Mouse (Mus musculus): ENCODE data around the gene St3gal3. TPM values are rescaled to one million over a fixed set of nuclear protein-coding genes. Genes with fewer than 3 reads are reported as not detected.

St3gal3 gene
- polyA plus RNA-seq, 1 experiment from 2014 or later: 12.5 TPM

DNA sequence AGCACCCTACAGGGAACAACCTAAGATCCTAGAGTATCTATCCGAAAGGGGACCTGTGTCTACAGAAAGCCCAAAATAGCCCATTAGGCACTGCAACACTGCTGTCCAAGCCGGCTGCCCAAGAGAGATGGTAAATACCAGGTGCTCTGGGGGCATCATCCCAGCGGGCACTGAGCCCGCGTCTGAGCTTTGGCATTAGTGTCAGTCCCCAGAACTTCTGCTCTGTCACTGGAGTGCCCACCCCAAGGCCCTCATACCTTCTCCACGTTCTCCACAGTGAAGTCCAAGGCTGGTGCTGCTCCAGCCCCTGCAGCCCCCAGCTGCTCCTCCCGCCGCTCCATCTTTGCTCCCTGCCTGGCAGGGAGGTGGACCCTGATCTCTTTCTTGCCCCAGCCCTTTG lies 220.7 kb downstream of the St3gal3 start:
- H3K4me2 ChIP-seq (replicated peaks): peak overlapping the region; percentile 100
- ATAC-seq: peak; percentile 9; the same call in 1 of the 2 replicates
- H3K27ac ChIP-seq: no peak overlapping the region
- no peaks in the 10 kb centered on the region for H3K9me3 ChIP-seq
- peak overlapping the region; percentile 93 for H3K4me3 ChIP-seq (replicated peaks)
- WGBS: 16% methylated on average over 8 of the region's 8 CpGs
- H3K4me1 ChIP-seq (replicated peaks): peaks cover 61% of the 10 kb centered on the region
- H3K27me3 ChIP-seq: no peaks in the 10 kb centered on the region
- peaks cover 21% of the 10 kb centered on the region for H3K36me3 ChIP-seq
- peak overlapping the region; percentile 92 for H3K9ac ChIP-seq (replicated peaks)

DNA sequence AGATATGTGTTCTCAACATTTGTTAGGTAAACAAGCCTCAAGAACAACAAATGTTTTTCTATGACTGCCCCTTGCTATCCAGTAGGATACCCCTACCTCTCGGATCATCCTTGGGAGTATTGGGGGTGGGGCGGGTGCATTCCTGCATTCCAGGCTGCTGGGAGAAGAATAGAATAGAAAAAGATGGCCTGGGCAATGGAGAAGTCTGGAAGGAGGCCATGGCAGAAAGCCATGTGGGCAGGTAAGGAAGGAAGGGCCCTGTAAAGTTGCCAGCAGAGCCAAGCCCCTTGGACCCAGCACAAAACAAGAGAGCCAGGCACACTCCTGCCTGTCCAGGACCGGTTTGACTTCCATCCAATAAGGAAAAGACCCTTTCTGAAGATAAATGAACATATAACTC lies 221.3 kb downstream of the St3gal3 start:
- Histone ChIP-seq H3K27me3 (no peaks in the 10 kb centered on the region), H3K36me3 (peaks cover 21% of the 10 kb centered on the region), H3K9ac (replicated peaks) (peak overlapping the region; percentile 92), H3K27ac (no peak overlapping the region), H3K4me1 (replicated peaks) (peaks cover 67% of the 10 kb centered on the region), H3K4me3 (replicated peaks) (peak overlapping the region; percentile 93), H3K9me3 (no peaks in the 10 kb centered on the region), H3K4me2 (replicated peaks) (peak overlapping the region; percentile 100)
- no peak for ATAC-seq
- 39% methylated on average over 3 of the region's 3 CpGs for WGBS

DNA sequence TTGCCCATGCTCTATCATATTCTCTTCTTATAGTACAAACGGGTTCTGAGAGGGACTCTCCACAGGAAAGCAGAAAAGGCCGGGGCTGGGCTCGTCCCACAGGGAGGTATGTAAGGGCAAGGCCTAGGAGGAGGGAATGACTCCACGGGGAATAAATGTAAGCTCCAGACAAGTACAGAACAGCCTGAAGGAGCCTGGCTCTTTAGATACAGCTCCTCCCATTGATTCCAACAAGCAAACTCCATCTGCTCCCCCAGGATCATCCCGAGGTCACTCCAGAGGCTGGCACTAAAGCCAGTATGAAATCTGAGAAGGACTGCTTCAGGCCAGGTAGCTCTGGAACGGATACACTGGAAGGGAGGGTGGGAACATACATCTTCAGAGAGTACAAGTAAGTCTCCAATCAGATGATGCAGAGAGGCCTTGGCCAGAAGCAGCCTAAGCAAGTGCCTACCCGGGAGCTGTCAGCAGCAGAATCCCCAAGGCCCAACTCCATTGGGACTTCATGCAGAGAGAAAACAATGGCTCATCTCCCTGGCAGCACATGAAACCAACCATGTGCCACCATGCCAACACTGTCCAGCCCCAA lies 221.9 kb downstream of the St3gal3 start:
- Histone ChIP-seq H3K27ac (no peak overlapping the region), H3K27me3 (no peaks in the 10 kb centered on the region), H3K4me3 (replicated peaks) (peak overlapping the region; percentile 93), H3K9me3 (no peaks in the 10 kb centered on the region), H3K36me3 (peaks cover 21% of the 10 kb centered on the region), H3K4me1 (replicated peaks) (peaks cover 74% of the 10 kb centered on the region), H3K4me2 (replicated peaks) (peak overlapping the region; percentile 100), H3K9ac (replicated peaks) (peak overlapping the region; percentile 92)
- WGBS: 75% methylated on average over 7 of the region's 7 CpGs
- ATAC-seq: no peak

DNA sequence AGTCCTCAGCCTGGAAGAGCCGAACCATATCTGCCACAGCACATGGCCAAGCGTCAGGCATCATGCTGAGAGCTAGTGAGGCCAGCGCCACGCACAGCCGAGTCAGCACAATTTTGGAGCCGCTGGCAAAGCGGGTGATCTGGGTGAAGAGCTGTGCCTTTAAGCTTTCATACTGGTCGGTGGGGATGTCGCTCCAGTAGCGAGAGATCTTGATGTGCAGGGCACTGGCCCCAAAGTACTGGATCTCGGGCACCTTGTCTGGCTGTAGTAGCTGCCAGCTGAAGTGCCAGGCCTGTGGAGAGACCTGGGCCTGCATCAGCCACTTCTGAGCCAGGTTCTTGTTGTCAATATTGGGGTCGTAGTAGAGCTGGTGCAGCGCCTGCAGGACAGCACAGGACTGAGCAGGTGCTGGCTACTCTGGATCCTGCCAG lies 222.6 kb downstream of the St3gal3 start:
- H3K4me1 ChIP-seq (replicated peaks): peaks cover 77% of the 10 kb centered on the region
- WGBS: 91% methylated on average over 13 of the region's 13 CpGs

DNA sequence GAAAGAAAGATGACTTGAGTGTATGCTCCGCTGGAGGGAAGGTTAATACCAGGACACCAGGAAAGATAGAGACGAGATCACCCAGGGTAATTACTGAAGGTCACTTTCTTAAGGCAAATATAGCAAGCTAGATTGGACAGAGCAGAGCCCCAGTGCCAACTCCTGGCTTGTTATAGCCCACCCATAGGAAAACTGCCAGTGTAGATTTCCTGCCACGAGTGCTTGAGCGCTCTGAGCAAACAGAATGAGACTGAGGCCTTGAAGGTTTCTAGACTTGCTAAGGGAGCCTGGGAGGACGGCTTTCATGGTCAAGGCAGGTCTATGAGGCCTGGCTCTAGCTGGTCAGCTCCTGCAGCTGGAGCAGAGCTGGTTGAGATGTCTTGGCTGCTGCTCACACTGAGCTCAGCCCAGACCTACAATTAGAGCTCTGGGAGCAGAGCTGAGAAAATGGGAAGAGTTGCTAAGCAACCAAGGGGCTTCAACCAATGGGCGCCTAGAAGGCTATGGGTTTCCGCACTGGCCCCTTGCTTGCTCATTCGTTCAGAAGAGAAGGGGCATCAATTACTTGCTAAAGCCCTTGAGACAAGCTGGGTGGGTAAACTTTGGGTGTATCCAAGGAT lies 225.8 kb downstream of the St3gal3 start:
- Histone ChIP-seq H3K9me3 (no peaks in the 10 kb centered on the region), H3K27ac (peak overlapping the region; percentile 77), H3K4me2 (replicated peaks) (peak overlapping the region; percentile 44), H3K36me3 (peaks cover 49% of the 10 kb centered on the region), H3K9ac (replicated peaks) (peak overlapping the region; percentile 29; the same call in 1 of the 2 replicates), H3K4me1 (replicated peaks) (peaks cover 65% of the 10 kb centered on the region), H3K27me3 (no peaks in the 10 kb centered on the region), H3K4me3 (replicated peaks) (peak overlapping the region; percentile 18)
- peak; percentile 86 for ATAC-seq
- WGBS: 57% methylated on average over 8 of the region's 8 CpGs

More for the DNA sequence above, 222.6 kb downstream of the St3gal3 start:
- Histone ChIP-seq H3K27ac (no peak overlapping the region), H3K4me3 (replicated peaks) (no peak overlapping the region), H3K27me3 (no peaks in the 10 kb centered on the region), H3K36me3 (peaks cover 21% of the 10 kb centered on the region), H3K4me2 (replicated peaks) (peak overlapping the region; percentile 100; the same call in 1 of the 2 replicates), H3K9ac (replicated peaks) (peak overlapping the region; percentile 92; the same call in 1 of the 2 replicates), H3K9me3 (no peaks in the 10 kb centered on the region)
- no peak for ATAC-seq

DNA sequence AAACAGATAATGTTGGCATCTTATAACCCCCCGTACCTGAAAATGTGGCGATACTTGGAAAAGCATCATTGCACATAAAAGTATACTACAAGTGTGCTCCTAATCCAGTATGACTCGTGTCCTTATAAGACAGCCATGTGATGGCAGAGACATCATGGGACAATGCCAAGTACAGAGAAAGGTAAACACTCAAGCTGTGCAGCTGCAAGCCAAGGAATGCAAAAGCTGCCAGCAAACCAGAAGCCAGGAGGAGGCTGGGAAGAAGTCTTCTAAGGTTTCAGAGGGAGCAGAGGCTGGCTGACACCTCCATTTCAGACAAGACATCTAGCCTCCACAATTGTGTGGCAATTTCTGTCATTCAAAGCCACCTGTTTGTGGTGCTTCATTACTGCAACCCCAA lies 228.5 kb downstream of the St3gal3 start:
- H3K4me3 ChIP-seq (replicated peaks): no peak overlapping the region
- no peak overlapping the region for H3K9ac ChIP-seq (replicated peaks)
- no peaks in the 10 kb centered on the region for H3K27me3 ChIP-seq
- no peaks in the 10 kb centered on the region for H3K9me3 ChIP-seq
- 87% methylated on average over 3 of the region's 3 CpGs for WGBS
- H3K27ac ChIP-seq: no peak overlapping the region
- peaks cover 62% of the 10 kb centered on the region for H3K36me3 ChIP-seq
- peaks cover 37% of the 10 kb centered on the region for H3K4me1 ChIP-seq (replicated peaks)
- no peak overlapping the region for H3K4me2 ChIP-seq (replicated peaks)
- no peak for ATAC-seq

DNA sequence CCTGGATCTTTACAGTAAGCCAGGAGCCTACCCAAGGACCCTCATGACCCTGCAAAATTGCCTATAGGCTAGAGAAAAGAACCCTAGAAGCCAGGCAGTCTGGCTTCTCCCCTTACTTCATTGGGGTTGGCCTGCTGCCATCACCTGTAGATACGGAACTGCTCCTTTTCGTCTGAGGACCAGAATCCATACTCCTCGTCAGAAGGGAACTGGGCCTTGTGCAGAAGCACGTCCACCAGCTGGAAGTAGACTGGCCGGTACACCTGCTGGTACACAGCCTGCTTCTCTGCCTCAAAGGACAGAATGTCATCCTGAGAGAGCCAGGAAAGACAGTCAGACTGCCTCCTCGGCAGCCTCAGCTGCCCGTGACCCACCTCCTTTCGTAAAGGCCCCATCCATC lies 230.0 kb downstream of the St3gal3 start:
- WGBS: 94% methylated on average over 8 of the region's 8 CpGs
- H3K4me2 ChIP-seq (replicated peaks): no peak overlapping the region
- H3K4me1 ChIP-seq (replicated peaks): peaks cover 23% of the 10 kb centered on the region
- no peak overlapping the region for H3K4me3 ChIP-seq (replicated peaks)
- H3K27me3 ChIP-seq: no peaks in the 10 kb centered on the region
- H3K9me3 ChIP-seq: no peaks in the 10 kb centered on the region
- H3K27ac ChIP-seq: no peak overlapping the region
- H3K9ac ChIP-seq (replicated peaks): no peak overlapping the region
- no peak for ATAC-seq
- H3K36me3 ChIP-seq: peaks cover 69% of the 10 kb centered on the region

DNA sequence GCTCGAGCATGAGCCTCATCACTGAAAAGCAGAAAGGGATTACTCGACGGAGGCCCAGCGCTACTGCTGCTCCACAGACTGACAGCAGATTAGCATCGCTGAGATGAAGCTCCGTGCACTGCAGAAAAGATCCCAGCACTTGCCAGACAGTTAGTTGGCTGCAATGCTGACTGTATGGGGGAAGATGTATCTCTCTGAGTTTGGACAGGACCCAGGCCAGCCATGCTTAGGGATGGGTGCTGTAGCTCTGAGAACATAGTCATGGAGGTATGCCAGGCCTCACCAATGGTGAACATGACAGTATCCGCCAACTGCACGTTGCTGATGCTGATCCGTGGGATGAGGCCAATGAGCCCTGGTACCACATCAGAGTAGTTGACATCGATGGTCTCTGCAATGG lies 230.6 kb downstream of the St3gal3 start:
- H3K4me2 ChIP-seq (replicated peaks): no peak overlapping the region
- no peak for ATAC-seq
- no peak overlapping the region for H3K4me3 ChIP-seq (replicated peaks)
- peaks cover 16% of the 10 kb centered on the region for H3K4me1 ChIP-seq (replicated peaks)
- no peak overlapping the region for H3K9ac ChIP-seq (replicated peaks)
- no peaks in the 10 kb centered on the region for H3K27me3 ChIP-seq
- H3K9me3 ChIP-seq: no peaks in the 10 kb centered on the region
- H3K27ac ChIP-seq: no peak overlapping the region
- H3K36me3 ChIP-seq: peaks cover 76% of the 10 kb centered on the region
- WGBS: 91% methylated on average over 10 of the region's 10 CpGs

DNA sequence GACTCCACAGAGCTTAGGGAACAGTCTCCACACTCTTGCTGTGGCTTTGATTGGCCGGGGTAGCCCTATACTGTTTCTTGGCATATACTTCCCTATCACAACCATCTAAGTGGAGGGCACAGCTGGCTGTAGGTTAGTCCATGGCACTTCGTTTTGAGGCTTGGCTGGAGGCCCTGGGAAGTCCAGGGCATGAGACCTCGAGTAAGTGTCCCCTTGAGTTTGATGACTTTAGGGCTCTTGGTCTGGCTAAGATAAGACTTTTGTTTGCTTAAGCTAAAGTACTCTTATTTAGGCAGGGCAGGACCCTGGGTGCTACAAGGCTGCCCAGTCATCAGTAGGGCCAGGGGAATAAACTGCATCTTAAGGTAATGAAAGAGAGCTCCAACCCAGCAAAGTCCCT lies 236.6 kb downstream of the St3gal3 start:
- Histone ChIP-seq H3K27me3 (no peaks in the 10 kb centered on the region), H3K4me2 (replicated peaks) (no peak overlapping the region), H3K36me3 (peaks cover 92% of the 10 kb centered on the region), H3K9ac (replicated peaks) (no peak overlapping the region), H3K9me3 (no peaks in the 10 kb centered on the region), H3K4me3 (replicated peaks) (no peak overlapping the region), H3K27ac (no peak overlapping the region), H3K4me1 (replicated peaks) (no peaks in the 10 kb centered on the region)
- ATAC-seq: no peak
- 84% methylated on average over 3 of the region's 3 CpGs for WGBS

DNA sequence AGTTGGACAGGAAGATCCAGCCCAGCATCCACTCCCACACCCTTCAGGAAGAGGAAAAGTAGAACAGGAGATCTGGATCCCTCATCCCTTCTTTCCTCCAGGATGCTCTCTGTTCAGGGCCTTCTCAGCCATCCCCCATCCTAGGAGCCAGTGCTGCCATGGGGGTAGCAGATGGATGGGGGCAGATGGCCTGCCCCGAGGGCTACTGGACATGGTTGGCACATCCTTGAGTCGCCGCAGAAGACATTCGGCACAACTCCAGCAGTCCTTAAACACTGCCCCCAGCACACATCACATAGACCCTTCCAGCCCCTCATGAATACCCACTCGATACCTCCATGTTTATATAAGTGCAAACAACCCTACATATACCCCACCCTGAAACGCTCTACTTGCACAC lies 238.7 kb downstream of the St3gal3 start:
- no peaks in the 10 kb centered on the region for H3K27me3 ChIP-seq
- peaks cover 10% of the 10 kb centered on the region for H3K4me1 ChIP-seq (replicated peaks)
- peaks cover 71% of the 10 kb centered on the region for H3K36me3 ChIP-seq
- no peak overlapping the region for H3K9ac ChIP-seq (replicated peaks)
- no peak for ATAC-seq
- H3K9me3 ChIP-seq: no peaks in the 10 kb centered on the region
- no peak overlapping the region for H3K4me2 ChIP-seq (replicated peaks)
- H3K4me3 ChIP-seq (replicated peaks): no peak overlapping the region
- H3K27ac ChIP-seq: no peak overlapping the region
- 94% methylated on average over 6 of the region's 6 CpGs for WGBS

DNA sequence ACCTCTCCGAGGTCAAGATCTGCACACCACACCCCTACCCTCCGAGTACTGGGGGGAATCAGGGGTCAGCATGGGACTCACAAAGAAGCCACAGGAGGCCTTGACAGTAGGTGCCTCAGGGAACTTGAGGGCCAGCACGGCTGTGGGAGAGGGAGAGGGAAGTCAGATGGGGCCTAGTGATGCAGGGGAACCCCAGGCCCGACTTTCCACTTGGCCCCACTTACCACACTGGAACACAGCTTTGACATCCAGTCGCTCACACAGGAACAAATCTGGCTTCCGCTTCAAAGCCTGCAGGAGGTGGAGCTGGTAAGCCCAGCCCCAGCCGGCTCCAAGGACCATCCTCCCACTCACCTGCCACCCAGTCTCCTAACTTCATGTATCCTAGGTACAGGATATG lies 239.4 kb downstream of the St3gal3 start:
- H3K4me2 ChIP-seq (replicated peaks): no peak overlapping the region
- WGBS: 88% methylated on average over 7 of the region's 7 CpGs
- no peak overlapping the region for H3K9ac ChIP-seq (replicated peaks)
- no peaks in the 10 kb centered on the region for H3K27me3 ChIP-seq
- H3K4me1 ChIP-seq (replicated peaks): peaks cover 16% of the 10 kb centered on the region
- H3K4me3 ChIP-seq (replicated peaks): no peak overlapping the region
- no peaks in the 10 kb centered on the region for H3K9me3 ChIP-seq
- H3K36me3 ChIP-seq: peaks cover 64% of the 10 kb centered on the region
- H3K27ac ChIP-seq: no peak overlapping the region
- ATAC-seq: no peak

DNA sequence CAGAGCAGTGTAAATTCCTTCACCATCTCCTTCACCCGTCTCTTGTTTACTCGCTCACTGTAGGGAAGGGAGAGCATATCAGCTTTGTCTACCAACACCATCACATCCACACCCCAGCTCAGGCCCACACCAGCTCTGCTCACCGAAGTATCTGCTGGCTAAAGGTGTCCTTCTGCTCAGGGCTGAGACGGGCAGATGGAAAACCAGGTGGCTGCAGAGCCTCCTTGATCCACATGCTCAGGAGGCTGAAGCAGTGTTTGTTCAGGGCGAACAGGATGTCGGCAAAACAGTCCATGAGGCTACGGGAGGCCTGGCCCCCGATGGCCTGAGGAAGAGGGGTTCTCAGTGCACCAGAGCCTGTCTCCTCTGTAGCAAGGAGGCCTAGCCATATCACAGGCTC lies 240.1 kb downstream of the St3gal3 start:
- 91% methylated on average over 8 of the region's 8 CpGs for WGBS
- no peak overlapping the region for H3K4me3 ChIP-seq (replicated peaks)
- H3K4me2 ChIP-seq (replicated peaks): no peak overlapping the region
- no peak for ATAC-seq
- H3K27ac ChIP-seq: no peak overlapping the region
- H3K9ac ChIP-seq (replicated peaks): no peak overlapping the region
- peaks cover 63% of the 10 kb centered on the region for H3K36me3 ChIP-seq
- H3K4me1 ChIP-seq (replicated peaks): peaks cover 16% of the 10 kb centered on the region
- H3K9me3 ChIP-seq: no peaks in the 10 kb centered on the region
- no peaks in the 10 kb centered on the region for H3K27me3 ChIP-seq
